Mouse (Mus musculus): Measurements from ENCODE around the gene Pja2. TPM values are rescaled to one million over a fixed set of nuclear protein-coding genes. Genes with fewer than 3 reads are reported as not detected.
"Not testable (repeated sequence)": the region's sequence is repeated elsewhere in the genome, so short reads cannot be mapped to it uniquely, and the experiment has no call there.

Pja2 gene
- polyA plus RNA-seq, 1 experiment from 2014 or later: 36.0 TPM

GRCm38 (mm10) chr17:64292740-64293139 is 39.0 kb downstream of the Pja2 start:
- TF ChIP-seq CTCF (IDR thresholded peaks at IDR 0.05; ENCODE audit: low read depth): no peak
- Histone ChIP-seq H3K4me3 (ENCODE audit: low read depth, low read length) (no peak overlapping the region), H3K4me2 (replicated peaks; ENCODE audit: low read depth) (no peak overlapping the region), H3K36me3 (ENCODE audit: control insufficient read depth, insufficient read depth) (peaks cover 17% of the 10 kb centered on the region), H3K4me1 (replicated peaks; ENCODE audit: control insufficient read depth, insufficient read depth, low read length) (no peaks in the 10 kb centered on the region), H3K9me3 (ENCODE audit: control insufficient read depth) (no peaks in the 10 kb centered on the region), H3K27me3 (replicated peaks; ENCODE audit: control insufficient read depth, insufficient read depth, low read length) (no peaks in the 10 kb centered on the region), H3K27ac (ENCODE audit: low read depth, low read length) (no peak overlapping the region), H3K9ac (ENCODE audit: low read depth, low read length) (no peak overlapping the region)
- 93% methylated on average over 8 of the region's 8 CpGs for WGBS
- no peak for ATAC-seq

DNA sequence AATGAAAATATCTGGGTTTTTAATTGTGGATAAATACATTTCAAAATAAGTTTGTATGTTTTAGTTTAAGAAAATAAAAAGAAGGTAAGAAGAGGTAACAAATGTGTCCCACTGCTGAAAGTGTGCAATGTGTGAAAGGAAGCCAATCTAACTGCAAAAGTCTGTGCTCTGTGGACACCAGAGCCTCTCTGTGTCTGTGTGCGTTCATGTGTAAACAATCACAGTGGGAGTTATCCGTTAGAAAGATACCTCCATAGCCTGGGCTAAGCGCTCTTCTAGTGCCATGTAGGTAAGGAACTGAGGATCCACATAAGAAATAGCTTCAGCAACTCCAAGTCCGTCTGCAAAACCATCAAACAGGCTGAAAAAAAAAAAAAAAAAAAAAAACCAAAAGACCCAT is 42.0 kb downstream of the Pja2 start:
- no peak for TF ChIP-seq CTCF (IDR thresholded peaks at IDR 0.05; ENCODE audit: low read depth)
- Histone ChIP-seq H3K9ac (ENCODE audit: low read depth, low read length) (no peak overlapping the region), H3K4me2 (replicated peaks; ENCODE audit: low read depth) (no peak overlapping the region), H3K27me3 (replicated peaks; ENCODE audit: control insufficient read depth, insufficient read depth, low read length) (no peaks in the 10 kb centered on the region), H3K27ac (ENCODE audit: low read depth, low read length) (no peak overlapping the region), H3K36me3 (ENCODE audit: control insufficient read depth, insufficient read depth) (peaks cover 31% of the 10 kb centered on the region), H3K4me1 (replicated peaks; ENCODE audit: control insufficient read depth, insufficient read depth, low read length) (no peaks in the 10 kb centered on the region), H3K4me3 (ENCODE audit: low read depth, low read length) (no peak overlapping the region), H3K9me3 (ENCODE audit: control insufficient read depth) (no peaks in the 10 kb centered on the region)
- ATAC-seq: no peak
- WGBS: 79% methylated on average over 4 of the region's 4 CpGs

DNA sequence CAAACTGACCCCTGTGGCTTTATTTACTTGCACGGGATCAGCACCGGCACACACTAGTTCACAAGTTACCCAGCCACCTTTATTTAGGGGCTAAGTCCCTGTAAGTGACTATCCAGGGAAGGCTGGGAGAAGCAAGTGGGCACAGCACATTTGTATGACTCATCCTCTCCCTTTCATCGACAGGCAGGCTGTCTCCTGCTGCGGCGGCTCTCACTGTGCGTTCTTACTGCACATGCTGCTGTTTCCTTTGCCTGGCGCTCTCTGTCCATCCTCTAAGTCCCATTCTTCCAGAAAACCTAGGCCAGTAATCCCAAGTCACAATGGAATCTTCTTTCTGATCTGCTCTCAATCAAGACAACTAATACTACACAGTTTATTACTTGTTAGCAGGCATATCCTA is 43.7 kb downstream of the Pja2 start:
- Histone ChIP-seq H3K36me3 (ENCODE audit: control insufficient read depth, insufficient read depth) (peaks cover 46% of the 10 kb centered on the region), H3K4me3 (ENCODE audit: low read depth, low read length) (no peak overlapping the region), H3K4me1 (replicated peaks; ENCODE audit: control insufficient read depth, insufficient read depth, low read length) (no peaks in the 10 kb centered on the region), H3K27me3 (replicated peaks; ENCODE audit: control insufficient read depth, insufficient read depth, low read length) (no peaks in the 10 kb centered on the region), H3K4me2 (replicated peaks; ENCODE audit: low read depth) (no peak overlapping the region), H3K27ac (ENCODE audit: low read depth, low read length) (no peak overlapping the region), H3K9me3 (ENCODE audit: control insufficient read depth) (no peaks in the 10 kb centered on the region), H3K9ac (ENCODE audit: low read depth, low read length) (no peak overlapping the region)
- ATAC-seq: no peak
- no peak for TF ChIP-seq CTCF (IDR thresholded peaks at IDR 0.05; ENCODE audit: low read depth)
- 92% methylated on average over 7 of the region's 7 CpGs for WGBS

DNA sequence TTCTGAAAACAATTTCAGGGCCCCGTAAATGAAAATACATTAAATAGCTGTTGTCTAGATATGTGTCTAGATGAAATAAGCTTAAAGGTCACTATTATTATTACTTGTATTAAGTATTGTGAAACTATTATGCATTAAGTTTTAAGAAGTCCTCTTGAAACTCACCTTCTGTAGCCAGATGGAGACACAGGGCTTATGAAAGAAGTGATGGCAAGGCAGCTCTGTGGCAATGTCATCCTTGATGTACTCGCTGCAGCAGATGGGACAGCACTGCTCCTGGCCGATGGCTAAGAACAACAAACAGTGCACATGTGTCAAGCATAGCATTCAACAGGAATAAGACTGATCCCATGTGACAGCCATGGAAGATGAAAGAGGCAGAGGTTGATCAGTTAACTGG is 44.9 kb downstream of the Pja2 start:
- 93% methylated on average over 3 of the region's 3 CpGs for WGBS
- Histone ChIP-seq H3K27me3 (replicated peaks; ENCODE audit: control insufficient read depth, insufficient read depth, low read length) (no peaks in the 10 kb centered on the region), H3K4me3 (ENCODE audit: low read depth, low read length) (no peak overlapping the region), H3K27ac (ENCODE audit: low read depth, low read length) (no peak overlapping the region), H3K4me2 (replicated peaks; ENCODE audit: low read depth) (no peak overlapping the region), H3K36me3 (ENCODE audit: control insufficient read depth, insufficient read depth) (peaks cover 41% of the 10 kb centered on the region), H3K4me1 (replicated peaks; ENCODE audit: control insufficient read depth, insufficient read depth, low read length) (no peaks in the 10 kb centered on the region), H3K9me3 (ENCODE audit: control insufficient read depth) (no peaks in the 10 kb centered on the region), H3K9ac (ENCODE audit: low read depth, low read length) (no peak overlapping the region)
- TF ChIP-seq CTCF (IDR thresholded peaks at IDR 0.05; ENCODE audit: low read depth): no peak
- no peak for ATAC-seq

GRCm38 (mm10) chr17:64281368-64281767 is 50.3 kb downstream of the Pja2 start:
- ATAC-seq; H3K4me2 ChIP-seq (replicated peaks; ENCODE audit: low read depth); H3K9me3 ChIP-seq (ENCODE audit: control insufficient read depth); H3K27me3 ChIP-seq (replicated peaks; ENCODE audit: control insufficient read depth, insufficient read depth, low read length); H3K4me3 ChIP-seq (ENCODE audit: low read depth, low read length); H3K27ac ChIP-seq (ENCODE audit: low read depth, low read length); H3K9ac ChIP-seq (ENCODE audit: low read depth, low read length); H3K4me1 ChIP-seq (replicated peaks; ENCODE audit: control insufficient read depth, insufficient read depth, low read length): not testable (repeated sequence)
- WGBS: 79% methylated on average over 3 of the region's 3 CpGs
- peaks cover 34% of the 10 kb centered on the region for H3K36me3 ChIP-seq (ENCODE audit: control insufficient read depth, insufficient read depth)

DNA sequence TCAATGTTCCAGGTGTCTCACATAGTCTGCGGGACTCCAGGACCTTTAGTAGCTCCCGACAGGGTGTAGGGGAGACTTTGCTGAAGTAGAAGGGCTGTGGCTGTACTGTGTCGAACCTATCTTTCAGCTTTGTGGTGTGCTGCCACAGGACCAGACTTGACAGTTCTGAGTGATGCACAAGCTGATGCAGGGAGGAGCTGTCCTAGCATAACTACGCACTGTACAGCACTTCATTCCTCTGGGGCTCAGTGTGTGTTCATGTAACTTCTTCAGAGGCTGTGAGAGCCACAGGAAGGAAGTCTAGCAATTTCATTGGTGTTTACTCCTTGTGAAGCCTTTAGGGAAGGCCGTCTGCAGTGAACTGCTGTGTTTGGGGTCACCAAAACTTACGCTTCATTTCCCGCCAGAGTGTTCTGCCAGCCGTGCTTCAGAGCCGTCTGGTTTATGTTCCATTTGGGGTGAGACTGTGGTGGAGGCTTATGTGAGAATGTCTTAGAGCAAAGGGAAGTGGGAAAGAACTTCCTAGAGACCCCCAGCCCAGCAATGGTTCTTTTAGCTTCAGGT is 54.0 kb downstream of the Pja2 start:
- Histone ChIP-seq H3K4me1 (replicated peaks; ENCODE audit: control insufficient read depth, insufficient read depth, low read length) (no peaks in the 10 kb centered on the region), H3K27ac (ENCODE audit: low read depth, low read length) (no peak overlapping the region), H3K4me3 (ENCODE audit: low read depth, low read length) (no peak overlapping the region), H3K4me2 (replicated peaks; ENCODE audit: low read depth) (no peak overlapping the region), H3K27me3 (replicated peaks; ENCODE audit: control insufficient read depth, insufficient read depth, low read length) (no peaks in the 10 kb centered on the region), H3K9ac (ENCODE audit: low read depth, low read length) (no peak overlapping the region), H3K36me3 (ENCODE audit: control insufficient read depth, insufficient read depth) (0 out of 2 replicates have a peak, but pooled peaks cover 7% of the 10 kb centered on the region), H3K9me3 (ENCODE audit: control insufficient read depth) (no peaks in the 10 kb centered on the region)
- TF ChIP-seq CTCF (IDR thresholded peaks at IDR 0.05; ENCODE audit: low read depth): no peak
- ATAC-seq: no peak
- WGBS: 64% methylated on average over 9 of the region's 9 CpGs

DNA sequence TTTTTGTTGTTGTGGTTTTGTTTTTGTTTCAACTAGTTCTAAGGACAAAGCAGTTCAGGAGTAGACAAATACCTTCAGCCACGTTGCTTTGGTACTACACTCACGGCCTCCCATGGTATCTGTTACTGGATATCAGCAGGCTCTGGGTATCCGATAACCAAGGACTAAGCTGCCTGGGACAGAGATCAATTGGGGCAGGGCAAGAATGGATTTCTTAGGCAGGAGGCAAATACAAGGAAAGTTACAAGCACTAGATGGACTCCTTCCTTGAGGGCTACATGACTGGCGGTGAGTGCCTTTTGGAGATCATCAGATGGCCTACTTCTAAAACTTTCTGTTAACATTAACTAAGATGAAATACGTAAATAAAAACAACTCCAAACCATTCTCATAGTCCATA is 55.0 kb downstream of the Pja2 start:
- Histone ChIP-seq H3K9me3 (ENCODE audit: control insufficient read depth) (no peaks in the 10 kb centered on the region), H3K4me2 (replicated peaks; ENCODE audit: low read depth) (no peak overlapping the region), H3K4me1 (replicated peaks; ENCODE audit: control insufficient read depth, insufficient read depth, low read length) (no peaks in the 10 kb centered on the region), H3K27ac (ENCODE audit: low read depth, low read length) (no peak overlapping the region), H3K36me3 (ENCODE audit: control insufficient read depth, insufficient read depth) (0 out of 2 replicates have a peak, but pooled peaks cover 7% of the 10 kb centered on the region), H3K4me3 (ENCODE audit: low read depth, low read length) (no peak overlapping the region), H3K27me3 (replicated peaks; ENCODE audit: control insufficient read depth, insufficient read depth, low read length) (no peaks in the 10 kb centered on the region), H3K9ac (ENCODE audit: low read depth, low read length) (no peak overlapping the region)
- no peak for ATAC-seq
- TF ChIP-seq CTCF (IDR thresholded peaks at IDR 0.05; ENCODE audit: low read depth): no peak
- 81% methylated on average over 5 of the region's 5 CpGs for WGBS
